Mouse (Mus musculus) cerebellum, adult 2 months (tissue): ENCODE data around the gene Cd28. TPM values are rescaled to one million over a fixed set of nuclear protein-coding genes. Genes with fewer than 3 reads are reported as not detected.

Experiments used
- DNase-seq, 2 experiments: peaks; one replicate each; pipeline ENCODE4 v3.0.0; 2021
- H3K27ac ChIP-seq: fragments of 200-500 bp; 2 replicates; pipeline ENCODE4 v1.5.1; 2012; ENCODE audit warnings: low read length, control low read depth, inconsistent platforms; ENCODE audit not compliant: insufficient read depth
- H3K27me3 ChIP-seq: fragments of 200-500 bp; 2 replicates; pipeline ENCODE4 v1.6.1; 2012; ENCODE audit warnings: inconsistent platforms, mild to moderate bottlenecking, low read length, moderate library complexity; ENCODE audit not compliant: control insufficient read depth, insufficient read depth
- H3K4me1 ChIP-seq: fragments of 200-500 bp; 2 replicates; pipeline ENCODE4 v1.6.1; 2011; ENCODE audit warnings: low read length; ENCODE audit not compliant: control insufficient read depth, insufficient read depth
- H3K4me3 ChIP-seq: fragments of 200-500 bp; replicated peaks from 2 replicates; pipeline ENCODE3; 2011; ENCODE audit warnings: mild to moderate bottlenecking, low read depth, low read length, control low read depth; ENCODE audit not compliant: insufficient read depth
- CTCF ChIP-seq: fragments of 200-500 bp; IDR thresholded peaks from 2 replicates; pipeline ENCODE4 v1.5.1; 2011; ENCODE audit warnings: low read depth, mild to moderate bottlenecking, control low read depth, low read length, moderate library complexity, borderline replicate concordance; ENCODE audit not compliant: insufficient read depth
- POLR2A ChIP-seq: fragments of 200-500 bp; IDR thresholded peaks from 2 replicates; pipeline ENCODE4 v1.6.1; 2011; ENCODE audit warnings: low read length, control low read depth, borderline replicate concordance; ENCODE audit not compliant: insufficient read depth
- WGBS: fragments of 180-500 bp; shearing (Covaris S2); methylation state at CpG from one replicate; pipeline ENCODE4 v1.1.7; 2018; 5-methylcytosine and 5-hydroxymethylcytosine counted together
- polyA plus RNA-seq: library from polyadenylated mRNA; depleted of rRNA; stranded (reverse); fragments of >200 nt; gene quantifications from 2 replicates; pipeline ENCODE4 v1.2.3, GENCODE M21; 2012

The Cd28 gene
- polyA plus RNA-seq, 1 experiment, result 0.25 TPM

GRCm38 (mm10) chr1:60779176-60779575 lies 62.6 kb downstream of the Cd28 start:
- no peak overlapping the region for H3K27ac ChIP-seq
- WGBS, result 92% methylated on average over 2 of the region's 2 CpGs
- H3K27me3 ChIP-seq, result no peaks in the 10 kb centered on the region
- DNase-seq, result no peak
- TF ChIP-seq POLR2A (no peak), CTCF (no peak)
- H3K4me1 ChIP-seq, result no peaks in the 10 kb centered on the region
- H3K4me3 ChIP-seq, result no peak overlapping the region

GRCm38 (mm10) chr1:60781666-60782065 lies 65.1 kb downstream of the Cd28 start:
- no peak overlapping the region for H3K4me3 ChIP-seq
- TF ChIP-seq CTCF (no peak), POLR2A (no peak)
- H3K27ac ChIP-seq, result no peak overlapping the region
- H3K27me3 ChIP-seq, result no peaks in the 10 kb centered on the region
- DNase-seq, result no peak
- WGBS, result 77% methylated on average over 4 of the region's 4 CpGs
- H3K4me1 ChIP-seq, result no peaks in the 10 kb centered on the region

GRCm38 (mm10) chr1:60793717-60794116 lies 77.1 kb downstream of the Cd28 start:
- H3K27ac ChIP-seq, result no peak overlapping the region

GRCm38 (mm10) chr1:60795677-60796205 lies 79.1 kb downstream of the Cd28 start:
- Histone ChIP-seq H3K4me1 (no peaks in the 10 kb centered on the region), H3K27me3 (no peaks in the 10 kb centered on the region), H3K27ac (no peak overlapping the region), H3K4me3 (no peak overlapping the region)
- DNase-seq, result no peak
- 67% methylated on average over 3 of the region's 3 CpGs for whole genome bisulfite sequencing
- TF ChIP-seq CTCF (no peak), POLR2A (no peak)

More at GRCm38 (mm10) chr1:60793717-60794116, 77.1 kb downstream of the Cd28 start:
- no peak overlapping the region for H3K4me3 ChIP-seq
- DNase-seq, result no peak
- no peak for TF ChIP-seq CTCF
- no peak for TF ChIP-seq POLR2A
- no peaks in the 10 kb centered on the region for H3K27me3 ChIP-seq
- no peaks in the 10 kb centered on the region for H3K4me1 ChIP-seq

GRCm38 (mm10) chr1:60799795-60800345 lies 83.3 kb downstream of the Cd28 start:
- WGBS, result 31% methylated on average over 1 of the region's 1 CpGs
- Histone ChIP-seq H3K27ac (no peak overlapping the region), H3K4me3 (no peak overlapping the region), H3K4me1 (no peaks in the 10 kb centered on the region), H3K27me3 (no peaks in the 10 kb centered on the region)
- no peak for DNase-seq
- no peak for TF ChIP-seq CTCF
- no peak for TF ChIP-seq POLR2A

GRCm38 (mm10) chr1:60801210-60801671 lies 84.6 kb downstream of the Cd28 start:
- DNase-seq, result no peak

GRCm38 (mm10) chr1:60803128-60803824 lies 86.7 kb downstream of the Cd28 start:
- 81% methylated on average over 4 of the region's 4 CpGs for WGBS
- no peak for DNase-seq
- Histone ChIP-seq H3K4me1 (no peaks in the 10 kb centered on the region), H3K27ac (no peak overlapping the region), H3K4me3 (no peak overlapping the region), H3K27me3 (no peaks in the 10 kb centered on the region)
- TF ChIP-seq POLR2A (no peak), CTCF (no peak)

More at GRCm38 (mm10) chr1:60801210-60801671, 84.6 kb downstream of the Cd28 start:
- Histone ChIP-seq H3K27me3 (no peaks in the 10 kb centered on the region), H3K27ac (no peak overlapping the region), H3K4me1 (no peaks in the 10 kb centered on the region), H3K4me3 (no peak overlapping the region)
- WGBS, result 92% methylated on average over 4 of the region's 4 CpGs
- TF ChIP-seq CTCF (no peak), POLR2A (no peak)
